Mouse (Mus musculus): ENCODE data around the gene Ccnj. TPM values are rescaled to one million over a fixed set of nuclear protein-coding genes. Genes with fewer than 3 reads are reported as not detected.

Gene Ccnj
- total RNA-seq (2014; rRNA removed) (1.0 and 1.1 TPM in 2 replicates), polyA plus RNA-seq (2012; rRNA removed) (2.4 and 3.1 TPM in 2 replicates)

- DNase-seq (ENCODE audit: extremely low read depth, low read depth, low spot score) = peak; percentile 60
- Histone ChIP-seq H3K27me3 (ENCODE audit: control insufficient read depth, insufficient read depth, low read length) (no peaks in the 10 kb centered on the region), H3K9ac (ENCODE audit: low read depth, low read length) (peak within 1 kb of the TSS; percentile 91), H3K4me1 (ENCODE audit: control insufficient read depth, insufficient read depth, low read length) (peaks cover 3% of the 10 kb centered on the region; the same call in 1 of the 2 replicates), H3K27ac (replicated peaks; ENCODE audit: insufficient read depth, low read depth, low read length) (peak within 1 kb of the TSS; percentile 37), H3K4me3 (ENCODE audit: insufficient read depth, low read depth, low read length) (peak within 1 kb of the TSS; percentile 75), H3K79me2 (ENCODE audit: control insufficient read depth, insufficient read depth, low read length) (peaks cover 3% of the 10 kb centered on the region; the same call in 1 of the 2 replicates), H3K36me3 (ENCODE audit: control insufficient read depth, insufficient read depth, low read length) (no peaks in the 10 kb centered on the region)
- under 1% methylated on average over 71 of the region's 71 CpGs for WGBS
- TF ChIP-seq CTCF (IDR thresholded peaks at IDR 0.05; ENCODE audit: low read depth, low read length) (no peak), POLR2A (IDR thresholded peaks at IDR 0.05; ENCODE audit: extremely low read depth, insufficient read depth, low read length) (peak; percentile 43)
Observed at GRCm38 (mm10) chr19:40830703-40831415, at the start of gene Ccnj. Gene Ccnj, plus strand, starts transcription at chr19:40831279.

GRCm38 (mm10) chr19:40788004-40788714 lies 42.9 kb upstream of the Ccnj start:
- no peak overlapping the region for H3K4me3 ChIP-seq (ENCODE audit: insufficient read depth, low read depth, low read length)
- H3K4me1 ChIP-seq (ENCODE audit: control insufficient read depth, insufficient read depth, low read length) = no peaks in the 10 kb centered on the region
- no peaks in the 10 kb centered on the region for H3K79me2 ChIP-seq (ENCODE audit: control insufficient read depth, insufficient read depth, low read length)
- H3K27ac ChIP-seq (replicated peaks; ENCODE audit: insufficient read depth, low read depth, low read length) = no peak overlapping the region
- H3K36me3 ChIP-seq (ENCODE audit: control insufficient read depth, insufficient read depth, low read length) = no peaks in the 10 kb centered on the region
- no peak overlapping the region for H3K9ac ChIP-seq (ENCODE audit: low read depth, low read length)
- 59% methylated on average over 15 of the region's 15 CpGs for WGBS
- 0 out of 2 replicates have a peak, but pooled peaks cover 2% of the 10 kb centered on the region for H3K27me3 ChIP-seq (ENCODE audit: control insufficient read depth, insufficient read depth, low read length)
- no peak for DNase-seq (ENCODE audit: extremely low read depth, low read depth, low spot score)
- TF ChIP-seq POLR2A (IDR thresholded peaks at IDR 0.05; ENCODE audit: extremely low read depth, insufficient read depth, low read length) = no peak
- TF ChIP-seq CTCF (IDR thresholded peaks at IDR 0.05; ENCODE audit: low read depth, low read length) = no peak

- TF ChIP-seq CTCF (IDR thresholded peaks at IDR 0.05; ENCODE audit: low read depth, low read length) (no peak), POLR2A (IDR thresholded peaks at IDR 0.05; ENCODE audit: extremely low read depth, insufficient read depth, low read length) (no peak)
Observed at GRCm38 (mm10) chr19:40788715-40789084, 42.4 kb upstream of the Ccnj start.

GRCm38 (mm10) chr19:40805176-40805737 lies 25.8 kb upstream of the Ccnj start:
- TF ChIP-seq POLR2A (IDR thresholded peaks at IDR 0.05; ENCODE audit: extremely low read depth, insufficient read depth, low read length) (no peak), CTCF (IDR thresholded peaks at IDR 0.05; ENCODE audit: low read depth, low read length) (no peak)
- Histone ChIP-seq H3K4me1 (ENCODE audit: control insufficient read depth, insufficient read depth, low read length) (no peaks in the 10 kb centered on the region), H3K79me2 (ENCODE audit: control insufficient read depth, insufficient read depth, low read length) (no peaks in the 10 kb centered on the region), H3K36me3 (ENCODE audit: control insufficient read depth, insufficient read depth, low read length) (no peaks in the 10 kb centered on the region), H3K9ac (ENCODE audit: low read depth, low read length) (no peak overlapping the region), H3K4me3 (ENCODE audit: insufficient read depth, low read depth, low read length) (no peak overlapping the region), H3K27me3 (ENCODE audit: control insufficient read depth, insufficient read depth, low read length) (0 out of 2 replicates have a peak, but pooled peaks cover 5% of the 10 kb centered on the region), H3K27ac (replicated peaks; ENCODE audit: insufficient read depth, low read depth, low read length) (no peak overlapping the region)
- WGBS = 43% methylated on average over 7 of the region's 7 CpGs
- no peak for DNase-seq (ENCODE audit: extremely low read depth, low read depth, low spot score)

More at GRCm38 (mm10) chr19:40788715-40789084, 42.4 kb upstream of the Ccnj start:
- H3K4me3 ChIP-seq (ENCODE audit: insufficient read depth, low read depth, low read length) = no peak overlapping the region
- H3K9ac ChIP-seq (ENCODE audit: low read depth, low read length) = no peak overlapping the region
- no peaks in the 10 kb centered on the region for H3K36me3 ChIP-seq (ENCODE audit: control insufficient read depth, insufficient read depth, low read length)
- no peak for DNase-seq (ENCODE audit: extremely low read depth, low read depth, low spot score)
- H3K27ac ChIP-seq (replicated peaks; ENCODE audit: insufficient read depth, low read depth, low read length) = no peak overlapping the region
- no peaks in the 10 kb centered on the region for H3K4me1 ChIP-seq (ENCODE audit: control insufficient read depth, insufficient read depth, low read length)
- 0 out of 2 replicates have a peak, but pooled peaks cover 2% of the 10 kb centered on the region for H3K27me3 ChIP-seq (ENCODE audit: control insufficient read depth, insufficient read depth, low read length)
- 81% methylated on average over 2 of the region's 2 CpGs for WGBS
- no peaks in the 10 kb centered on the region for H3K79me2 ChIP-seq (ENCODE audit: control insufficient read depth, insufficient read depth, low read length)

- Histone ChIP-seq H3K4me1 (ENCODE audit: control insufficient read depth, insufficient read depth, low read length) (no peaks in the 10 kb centered on the region), H3K27me3 (ENCODE audit: control insufficient read depth, insufficient read depth, low read length) (0 out of 2 replicates have a peak, but pooled peaks cover 5% of the 10 kb centered on the region), H3K36me3 (ENCODE audit: control insufficient read depth, insufficient read depth, low read length) (no peaks in the 10 kb centered on the region), H3K4me3 (ENCODE audit: insufficient read depth, low read depth, low read length) (no peak overlapping the region), H3K9ac (ENCODE audit: low read depth, low read length) (no peak overlapping the region), H3K27ac (replicated peaks; ENCODE audit: insufficient read depth, low read depth, low read length) (no peak overlapping the region), H3K79me2 (ENCODE audit: control insufficient read depth, insufficient read depth, low read length) (no peaks in the 10 kb centered on the region)
- 88% methylated on average over 7 of the region's 7 CpGs for WGBS
- DNase-seq (ENCODE audit: extremely low read depth, low read depth, low spot score) = no peak
- TF ChIP-seq POLR2A (IDR thresholded peaks at IDR 0.05; ENCODE audit: extremely low read depth, insufficient read depth, low read length) (no peak), CTCF (IDR thresholded peaks at IDR 0.05; ENCODE audit: low read depth, low read length) (no peak)
Observed at GRCm38 (mm10) chr19:40809858-40810257, 21.2 kb upstream of the Ccnj start.
